ENCODE assay signal across 8 mouse cellular contexts in genomic region chr9:50616766-50617603, GRCm38 (mm10). TPM values are rescaled to one million over a fixed set of nuclear protein-coding genes. Genes with fewer than 3 reads are reported as not detected.
DNase-seq lines count a peak whose midpoint lies in the region; ATAC-seq and TF ChIP-seq lines count a peak whose summit lies in the region.

TSS of gene Pih1d2 (plus strand) at chr9:50617321.
TSS of gene Nkapd1 (minus strand) at chr9:50617464.

- peaks cover 30 to 34% of the 10 kb centered on the region in 2 experiments for H3K36me3 ChIP-seq in CH12.LX (replicated peaks in 1 of 2; ENCODE audit: control insufficient read depth in 1 of 2, insufficient read depth in 1 of 2, low read length in 1 of 2)
- H3K36me3 ChIP-seq in forebrain, embryonic 12.5 days (replicated peaks) = peaks cover 33% of the 10 kb centered on the region
- H3K36me3 ChIP-seq in heart, postnatal 0 days (replicated peaks; ENCODE audit: control insufficient read depth, insufficient read depth, low read length) = peaks cover 26% of the 10 kb centered on the region
- peaks cover 28% of the 10 kb centered on the region for H3K36me3 ChIP-seq in liver, postnatal 0 days (replicated peaks; ENCODE audit: insufficient read depth, low read length)
- peaks cover 18% of the 10 kb centered on the region; the same call in 1 of the 2 replicates for H3K36me3 ChIP-seq in neural tube, embryonic 14.5 days (ENCODE audit: control insufficient read depth, insufficient read depth, low read length)

- H3K27me3 ChIP-seq in CH12.LX (replicated peaks) = no peaks in the 10 kb centered on the region
- H3K27me3 ChIP-seq in forebrain, embryonic 12.5 days = no peaks in the 10 kb centered on the region
- H3K27me3 ChIP-seq in heart, postnatal 0 days (ENCODE audit: control insufficient read depth, insufficient read depth, low read length) = no peaks in the 10 kb centered on the region
- no peaks in the 10 kb centered on the region for H3K27me3 ChIP-seq in liver, postnatal 0 days (ENCODE audit: insufficient read depth, low read length)
- H3K27me3 ChIP-seq in neural tube, embryonic 14.5 days (ENCODE audit: control insufficient read depth, insufficient read depth, low read length) = no peaks in the 10 kb centered on the region

- no peaks in the 10 kb centered on the region for H3K9me3 ChIP-seq in CH12.LX (replicated peaks; ENCODE audit: low read length)
- no peaks in the 10 kb centered on the region for H3K9me3 ChIP-seq in forebrain, embryonic 12.5 days
- no peaks in the 10 kb centered on the region for H3K9me3 ChIP-seq in heart, postnatal 0 days (replicated peaks; ENCODE audit: control insufficient read depth, low read length)
- no peaks in the 10 kb centered on the region for H3K9me3 ChIP-seq in liver, postnatal 0 days (ENCODE audit: low read length)
- no peaks in the 10 kb centered on the region for H3K9me3 ChIP-seq in neural tube, embryonic 14.5 days (ENCODE audit: control insufficient read depth, low read length)

- WGBS in forebrain, embryonic 12.5 days = under 1% methylated on average over 70 of the region's 81 CpGs
- WGBS in heart, postnatal 0 days = under 1% methylated on average over 75 of the region's 81 CpGs
- under 1% methylated on average over 79 of the region's 81 CpGs for WGBS in liver, postnatal 0 days (ENCODE audit: insufficient replicate concordance)
- under 1% methylated on average over 78 of the region's 81 CpGs for WGBS in neural tube, embryonic 14.5 days

- peak within 1 kb of the TSS; percentile 86 for H3K9ac ChIP-seq in CH12.LX (ENCODE audit: insufficient read depth, low read depth)
- H3K9ac ChIP-seq in forebrain, embryonic 12.5 days = peak within 1 kb of the TSS; percentile 98
- peak within 1 kb of the TSS; percentile 89 for H3K9ac ChIP-seq in heart, postnatal 0 days (replicated peaks; ENCODE audit: low read depth, low read length)
- H3K9ac ChIP-seq in liver, postnatal 0 days (replicated peaks) = peak within 1 kb of the TSS; percentile 99
- H3K9ac ChIP-seq in neural tube, embryonic 14.5 days (replicated peaks; ENCODE audit: low read depth, low read length) = peak within 1 kb of the TSS; percentile 87

- DNase-seq in CH12.LX (ENCODE audit: extremely low read depth) = peak; percentile 93
- peak; percentile 88 for DNase-seq in c-Kit-positive CD71-positive TER-119-negative erythroid progenitor cells, embryonic 14.5 days (ENCODE audit: low read depth)
- peak; percentile 92 for DNase-seq in heart, postnatal 0 days (ENCODE audit: low spot score)
- peak; percentile 92 to 93 for DNase-seq in kidney, postnatal 4 days
- peak; percentile 91 for DNase-seq in liver, postnatal 0 days
- peak; percentile 88 for DNase-seq in testis, postnatal 10 days (ENCODE audit: low spot score)

- TF ChIP-seq RAD21 in CH12.LX (IDR thresholded peaks at IDR 0.05; ENCODE audit: low read depth, low read length) = no peak

- no peak for TF ChIP-seq CTCF in CH12.LX (conservative IDR thresholded peaks at IDR 0.05 in 1 of 2, IDR thresholded peaks at IDR 0.05 in 1 of 2; ENCODE audit: low read depth in 2 of 2, low read length in 2 of 2)
- TF ChIP-seq CTCF in heart, postnatal 0 days (IDR thresholded peaks at IDR 0.05; ENCODE audit: low read depth) = no peak
- peak; percentile 26; the same call in 1 of the 2 replicates for TF ChIP-seq CTCF in liver, postnatal 0 days (IDR thresholded peaks at IDR 0.05; ENCODE audit: low read depth)

- TF ChIP-seq EP300 in CH12.LX (IDR thresholded peaks at IDR 0.05; ENCODE audit: low read length) = no peak
- TF ChIP-seq EP300 in heart, postnatal 0 days (IDR thresholded peaks at IDR 0.05; ENCODE audit: low read depth) = peak; percentile 88
- TF ChIP-seq EP300 in liver, postnatal 0 days (IDR thresholded peaks at IDR 0.05; ENCODE audit: low read depth) = no peak

- peak within 1 kb of the TSS; percentile 88 for H3K4me2 ChIP-seq in CH12.LX (ENCODE audit: insufficient read depth, low read depth, poor library complexity, severe bottlenecking)
- peak within 1 kb of the TSS; percentile 76 for H3K4me2 ChIP-seq in forebrain, embryonic 12.5 days
- peak within 1 kb of the TSS; percentile 80 for H3K4me2 ChIP-seq in heart, postnatal 0 days (ENCODE audit: low read depth, low read length)
- peak within 1 kb of the TSS; percentile 94 for H3K4me2 ChIP-seq in liver, postnatal 0 days (ENCODE audit: low read depth, low read length)
- peak within 1 kb of the TSS; percentile 83 for H3K4me2 ChIP-seq in neural tube, embryonic 14.5 days (ENCODE audit: low read depth, low read length)

- in situ Hi-C loops in CH12.LX (cut with MboI; ENCODE audit: low pct_ligation_motif_present, low pct_unique_long_range_greater_than_20kb, low sequenced_read_pairs) = no loop called here

- dilution Hi-C loops in CH12.LX (cut with MboI; ENCODE audit: extremely low pct_ligation_motif_present, extremely low pct_unique_long_range_greater_than_20kb, low sequenced_read_pairs) = no loop called here

- peak within 1 kb of the TSS; percentile 93 for H3K27ac ChIP-seq in CH12.LX (ENCODE audit: insufficient read depth, low read depth)
- peak within 1 kb of the TSS; percentile 96 for H3K27ac ChIP-seq in forebrain, embryonic 12.5 days
- H3K27ac ChIP-seq in heart, postnatal 0 days (ENCODE audit: low read depth) = peak within 1 kb of the TSS; percentile 98
- peak within 1 kb of the TSS; percentile 99 for H3K27ac ChIP-seq in liver, postnatal 0 days (ENCODE audit: low read depth)
- H3K27ac ChIP-seq in neural tube, embryonic 14.5 days (ENCODE audit: low read depth, low read length) = peak within 1 kb of the TSS; percentile 79

- H3K4me1 ChIP-seq in CH12.LX (ENCODE audit: control insufficient read depth in 1 of 2, insufficient read depth in 2 of 2) = peaks cover 5 to 29% of the 10 kb centered on the region in 2 experiments; a peak in 2 of 4 replicates
- peaks cover 14% of the 10 kb centered on the region for H3K4me1 ChIP-seq in forebrain, embryonic 12.5 days
- peaks cover 11% of the 10 kb centered on the region for H3K4me1 ChIP-seq in heart, postnatal 0 days (ENCODE audit: control insufficient read depth, insufficient read depth)
- peaks cover 11% of the 10 kb centered on the region for H3K4me1 ChIP-seq in liver, postnatal 0 days (ENCODE audit: insufficient read depth)
- peaks cover 9% of the 10 kb centered on the region for H3K4me1 ChIP-seq in neural tube, embryonic 14.5 days (ENCODE audit: control insufficient read depth, insufficient read depth, low read length)

- H3K79me2 ChIP-seq in CH12.LX (replicated peaks; ENCODE audit: control insufficient read depth, extremely low read depth, insufficient read depth, poor library complexity, severe bottlenecking) = peaks cover 34% of the 10 kb centered on the region

- peak within 1 kb of the TSS; percentile 71 to 96 (median 92) for H3K4me3 ChIP-seq in CH12.LX (replicated peaks in 1 of 3; ENCODE audit: low read depth in 2 of 3, low read length in 2 of 3, poor library complexity in 1 of 3)
- peak within 1 kb of the TSS; percentile 98 for H3K4me3 ChIP-seq in forebrain, embryonic 12.5 days (replicated peaks)
- peak within 1 kb of the TSS; percentile 89 for H3K4me3 ChIP-seq in heart, postnatal 0 days (ENCODE audit: low read depth, low read length)
- H3K4me3 ChIP-seq in liver, postnatal 0 days (ENCODE audit: low read depth, low read length) = peak within 1 kb of the TSS; percentile 99
- peak within 1 kb of the TSS; percentile 99 for H3K4me3 ChIP-seq in neural tube, embryonic 14.5 days (ENCODE audit: low read depth, low read length)

- ATAC-seq in forebrain, embryonic 12.5 days (ENCODE audit: low FRiP score) = peak; percentile 92
- peak; percentile 94 for ATAC-seq in heart, postnatal 0 days (ENCODE audit: insufficient read depth, low read depth)
- ATAC-seq in liver, postnatal 0 days = peak; percentile 93
- ATAC-seq in neural tube, embryonic 14.5 days (ENCODE audit: low read depth) = peak; percentile 95

- peak; percentile 71; the same call in 1 of the 2 replicates for TF ChIP-seq POLR2A in CH12.LX (IDR thresholded peaks at IDR 0.05; ENCODE audit: low read depth, low read length)

TF ChIP-seq in CH12.LX, 34 proteins besides CTCF, POLR2A, EP300 and RAD21 (continues in another document):
- peak; percentile 81; the same call in 1 of the 2 replicates for TF ChIP-seq MAX (IDR thresholded peaks at IDR 0.05; ENCODE audit: low read length)
- peak; percentile 96 for TF ChIP-seq UBTF (IDR thresholded peaks at IDR 0.05; ENCODE audit: low read depth, low read length)
- TF ChIP-seq MAFK (IDR thresholded peaks at IDR 0.05; ENCODE audit: insufficient replicate concordance, low read length) = no peak
- peak; percentile 44; the same call in 1 of the 2 replicates for TF ChIP-seq BHLHE40 (IDR thresholded peaks at IDR 0.05; ENCODE audit: low read depth, low read length)
- TF ChIP-seq CHD1 (IDR thresholded peaks at IDR 0.05; ENCODE audit: low read depth, low read length) = no peak
- peak; percentile 55; the same call in 1 of the 2 replicates for TF ChIP-seq KAT2A (IDR thresholded peaks at IDR 0.05; ENCODE audit: insufficient replicate concordance, low read length)
- no peak for TF ChIP-seq JUN (IDR thresholded peaks at IDR 0.05; ENCODE audit: insufficient read depth, low read depth, low read length)
- no peak for TF ChIP-seq USF2 (conservative IDR thresholded peaks at IDR 0.05; ENCODE audit: low read depth, low read length)
- TF ChIP-seq ELF1 (IDR thresholded peaks at IDR 0.05; ENCODE audit: low read depth, low read length) = peak; percentile 84
- no peak; the same call in 1 of the 2 replicates for TF ChIP-seq MEF2A (IDR thresholded peaks at IDR 0.05; ENCODE audit: borderline replicate concordance, low read depth, low read length)

RNA-seq across cellular contexts. Expression of gene Pih1d2, which starts in this region (rescaled TPM):
- 1.8 and 2.4 TPM in 2 replicates for total RNA-seq in CH12.LX (2012; rRNA removed)
- 4.8 and 5.5 TPM in 2 replicates for total RNA-seq in CH12.LX (2014; rRNA removed)
- 2.8 and 3.2 TPM in 2 replicates for polyA plus RNA-seq in CH12.LX (2012; ENCODE audit: insufficient read length, low read depth)
- polyA plus RNA-seq in forebrain, embryonic 12.5 days (2016; fragmentation: Nextera tagmentation; extraction: Ambion mirVana) = 8.2 and 8.7 TPM in 2 replicates
- total RNA-seq in heart, postnatal 0 days (2014; rRNA removed; ENCODE audit: low replicate concordance) = 0.27 TPM in 1 of 2 replicates, not detected in the other
- 1.2 and 1.5 TPM in 2 replicates for polyA plus RNA-seq in heart, postnatal 0 days (2015; fragmentation: Nextera tagmentation; extraction: Ambion mirVana)
- polyA plus RNA-seq in liver, postnatal 0 days (2015; fragmentation: Nextera tagmentation; extraction: Ambion mirVana) = 0.51 and 0.73 TPM in 2 replicates
- polyA plus RNA-seq in neural tube, embryonic 14.5 days (2014; fragmentation: Nextera tagmentation; extraction: Ambion mirVana) = 4.4 and 5.5 TPM in 2 replicates

RNA-seq across cellular contexts. Expression of gene Nkapd1, which starts in this region (rescaled TPM):
- 9.6 and 10.0 TPM in 2 replicates for total RNA-seq in CH12.LX (2012; rRNA removed)
- 13.5 and 13.7 TPM in 2 replicates for total RNA-seq in CH12.LX (2014; rRNA removed)
- polyA plus RNA-seq in CH12.LX (2012; ENCODE audit: insufficient read length, low read depth) = 36.7 and 38.4 TPM in 2 replicates
- 27.0 and 28.3 TPM in 2 replicates for polyA plus RNA-seq in forebrain, embryonic 12.5 days (2016; fragmentation: Nextera tagmentation; extraction: Ambion mirVana)
- total RNA-seq in heart, postnatal 0 days (2014; rRNA removed; ENCODE audit: low replicate concordance) = 10.0 and 14.5 TPM in 2 replicates
- 13.4 and 14.3 TPM in 2 replicates for polyA plus RNA-seq in heart, postnatal 0 days (2015; fragmentation: Nextera tagmentation; extraction: Ambion mirVana)
- polyA plus RNA-seq in liver, postnatal 0 days (2015; fragmentation: Nextera tagmentation; extraction: Ambion mirVana) = 8.3 and 9.2 TPM in 2 replicates
- 21.9 and 24.5 TPM in 2 replicates for polyA plus RNA-seq in neural tube, embryonic 14.5 days (2014; fragmentation: Nextera tagmentation; extraction: Ambion mirVana)

Comparison
In these comparisons a context has a peak if more than half of its experiments do, and no peak if none do; other contexts are left out.
1. Peak in every context shown above with its lines: DNase-seq, ATAC-seq, H3K4me3 ChIP-seq and H3K27ac ChIP-seq.